Comparison of ENCODE assay signal across 8 mouse cellular contexts in the genomic region with DNA sequence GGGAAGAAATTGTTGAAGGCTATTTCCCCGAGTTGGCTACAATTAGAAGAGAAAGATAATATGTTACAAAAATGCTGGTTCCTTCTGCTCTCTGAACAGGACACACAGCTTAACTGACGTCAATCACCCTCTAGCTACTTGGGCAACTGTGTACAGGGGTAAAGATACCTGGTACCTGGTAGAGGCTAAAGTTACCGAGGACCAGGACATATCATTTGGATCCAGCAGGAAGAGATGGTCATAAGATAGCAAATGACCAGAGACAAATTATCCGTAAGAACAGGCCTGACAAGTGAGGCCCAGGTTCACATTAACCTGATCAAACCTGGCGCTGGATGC. TPM values are rescaled to one million over a fixed set of nuclear protein-coding genes. Genes with fewer than 3 reads are reported as not detected.
DNase-seq lines count a peak whose midpoint lies in the region; ATAC-seq and TF ChIP-seq lines count a peak whose summit lies in the region.

No protein-coding gene starts in this region.

- no peak for TF ChIP-seq CTCF in lung, embryonic 14.5 days (IDR thresholded peaks at IDR 0.05; ENCODE audit: low read depth)

- no peaks in the 10 kb centered on the region for H3K4me1 ChIP-seq in lung, embryonic 14.5 days (ENCODE audit: insufficient read depth)
- peaks cover 2% of the 10 kb centered on the region; the same call in 1 of the 2 replicates for H3K4me1 ChIP-seq in intestine, embryonic 16.5 days (ENCODE audit: control insufficient read depth, insufficient read depth, low read length)
- peaks cover 11% of the 10 kb centered on the region; the same call in 1 of the 2 replicates for H3K4me1 ChIP-seq in neural tube, embryonic 13.5 days (replicated peaks)

- peak overlapping the region; percentile 73 for H3K4me2 ChIP-seq in lung, embryonic 14.5 days
- peak overlapping the region; percentile 57 for H3K4me2 ChIP-seq in intestine, embryonic 16.5 days (ENCODE audit: low read depth, low read length)
- peak overlapping the region; percentile 71 for H3K4me2 ChIP-seq in neural tube, embryonic 13.5 days

- H3K4me3 ChIP-seq in lung, embryonic 14.5 days (ENCODE audit: low read depth, low read length), result peak overlapping the region; percentile 87
- peak overlapping the region; percentile 95 for H3K4me3 ChIP-seq in intestine, embryonic 16.5 days (ENCODE audit: low read length)
- peak overlapping the region; percentile 80 for H3K4me3 ChIP-seq in neural tube, embryonic 13.5 days

- no peaks in the 10 kb centered on the region for H3K36me3 ChIP-seq in lung, embryonic 14.5 days (ENCODE audit: insufficient read depth)
- H3K36me3 ChIP-seq in intestine, embryonic 16.5 days (ENCODE audit: control insufficient read depth, insufficient read depth, low read length), result no peaks in the 10 kb centered on the region
- 0 out of 2 replicates have a peak, but pooled peaks cover 4% of the 10 kb centered on the region for H3K36me3 ChIP-seq in neural tube, embryonic 13.5 days

- H3K27ac ChIP-seq in lung, embryonic 14.5 days (ENCODE audit: low read depth), result no peak overlapping the region
- H3K27ac ChIP-seq in intestine, embryonic 16.5 days (ENCODE audit: low read length), result no peak overlapping the region
- no peak overlapping the region for H3K27ac ChIP-seq in neural tube, embryonic 13.5 days (replicated peaks)

- H3K9ac ChIP-seq in lung, embryonic 14.5 days, result no peak overlapping the region
- no peak overlapping the region for H3K9ac ChIP-seq in intestine, embryonic 16.5 days (ENCODE audit: low read depth, low read length)
- no peak overlapping the region for H3K9ac ChIP-seq in neural tube, embryonic 13.5 days

- DNase-seq in lung, embryonic 14.5 days, result no peak
- DNase-seq in lung, postnatal 14 days, result no peak
- no peak for DNase-seq in cerebellum, adult 8-10 months
- DNase-seq in spleen, adult 12 weeks (ENCODE audit: low spot score), result no peak
- DNase-seq in spleen, postnatal 4 days (ENCODE audit: low spot score in 2 of 2), result no peak

- no peak; the same call in 1 of the 2 replicates for ATAC-seq in lung, embryonic 14.5 days (ENCODE audit: insufficient read depth)
- ATAC-seq in erythroblast, adult 5-6 weeks (replicated peaks; ENCODE audit: low FRiP score, poor library complexity, severe bottlenecking), result 0 out of 2 replicates have a peak, but pooled peaks have one; percentile 16
- no peak for ATAC-seq in intestine, embryonic 16.5 days
- ATAC-seq in neural tube, embryonic 13.5 days (ENCODE audit: low read depth), result peak; percentile 57; the same call in 1 of the 2 replicates

- no peaks in the 10 kb centered on the region for H3K9me3 ChIP-seq in lung, embryonic 14.5 days (ENCODE audit: low read depth, low read length)
- no peaks in the 10 kb centered on the region for H3K9me3 ChIP-seq in intestine, embryonic 16.5 days (ENCODE audit: control insufficient read depth, low read length)
- H3K9me3 ChIP-seq in neural tube, embryonic 13.5 days, result no peaks in the 10 kb centered on the region

- WGBS in lung, embryonic 14.5 days, result 49% methylated on average over 5 of the region's 5 CpGs
- WGBS in intestine, embryonic 16.5 days, result 52% methylated on average over 5 of the region's 5 CpGs
- 54% methylated on average over 5 of the region's 5 CpGs for WGBS in neural tube, embryonic 13.5 days

- H3K27me3 ChIP-seq in lung, embryonic 14.5 days (ENCODE audit: insufficient read depth, low read length), result peaks cover 5% of the 10 kb centered on the region; the same call in 1 of the 2 replicates
- no peaks in the 10 kb centered on the region for H3K27me3 ChIP-seq in intestine, embryonic 16.5 days (replicated peaks; ENCODE audit: control insufficient read depth, insufficient read depth, low read length)
- H3K27me3 ChIP-seq in neural tube, embryonic 13.5 days, result peaks cover 37% of the 10 kb centered on the region

RNA-seq across cellular contexts. Expression of a gene that starts 0.4 kb away (rescaled TPM):
- 49.7 and 50.8 TPM in 2 replicates for polyA plus RNA-seq in lung, embryonic 14.5 days (2014; fragmentation: Nextera tagmentation; extraction: Ambion mirVana)
- 21.9 and 25.7 TPM in 2 replicates for total RNA-seq in erythroblast, adult 5-6 weeks (2015; ENCODE audit: low replicate concordance)
- total RNA-seq in erythroblast, adult 5-6 weeks (2017; ENCODE audit: low replicate concordance), result 2.2 and 5.5 TPM in 2 replicates
- polyA plus RNA-seq in intestine, embryonic 16.5 days (2015; fragmentation: Nextera tagmentation; extraction: Ambion mirVana), result 103 TPM in 2 replicates
- polyA plus RNA-seq in neural tube, embryonic 13.5 days (2015; fragmentation: Nextera tagmentation; extraction: Ambion mirVana), result 39.5 and 50.2 TPM in 2 replicates

Comparison
In these comparisons a context has a peak if more than half of its experiments do, and no peak if none do; other contexts are left out.
1. ATAC-seq: peak in erythroblast, adult 5-6 weeks (single experiment) and neural tube, embryonic 13.5 days (single experiment); none in lung, embryonic 14.5 days (single experiment) and intestine, embryonic 16.5 days (single experiment).
2. Peak in every context shown above with its lines, with median percentiles within 50 percentile points of each other: H3K4me2 ChIP-seq and H3K4me3 ChIP-seq.